Mouse (Mus musculus) kidney, postnatal 14 days (tissue): ENCODE measurements around the gene Sh3d19.

ENCODE experiments used
- DNase-seq: peaks from one replicate; pipeline ENCODE4 v3.0.0; 2022; ENCODE audit warnings: mixed read lengths

The Sh3d19 gene

DNA sequence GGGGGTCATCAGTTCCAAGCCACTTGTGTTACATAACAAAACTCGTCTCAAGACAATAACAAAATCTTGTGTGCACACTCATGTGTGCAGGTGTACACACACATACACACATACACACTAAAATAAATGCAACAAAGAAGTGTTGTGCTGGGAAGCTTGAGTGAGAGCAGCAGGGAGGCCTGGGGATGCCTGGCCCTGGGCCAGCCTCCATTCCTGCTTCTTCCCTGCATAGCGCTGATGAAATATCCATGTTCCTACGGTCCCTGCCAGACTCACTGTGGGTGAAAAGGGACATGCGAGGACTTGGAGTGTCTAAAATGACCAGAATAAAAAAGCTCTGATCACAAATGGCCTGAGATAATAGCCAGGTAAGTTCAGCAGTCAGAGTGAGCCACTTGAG lies 59.7 kb downstream of the Sh3d19 start:
- no peak for DNase-seq

DNA sequence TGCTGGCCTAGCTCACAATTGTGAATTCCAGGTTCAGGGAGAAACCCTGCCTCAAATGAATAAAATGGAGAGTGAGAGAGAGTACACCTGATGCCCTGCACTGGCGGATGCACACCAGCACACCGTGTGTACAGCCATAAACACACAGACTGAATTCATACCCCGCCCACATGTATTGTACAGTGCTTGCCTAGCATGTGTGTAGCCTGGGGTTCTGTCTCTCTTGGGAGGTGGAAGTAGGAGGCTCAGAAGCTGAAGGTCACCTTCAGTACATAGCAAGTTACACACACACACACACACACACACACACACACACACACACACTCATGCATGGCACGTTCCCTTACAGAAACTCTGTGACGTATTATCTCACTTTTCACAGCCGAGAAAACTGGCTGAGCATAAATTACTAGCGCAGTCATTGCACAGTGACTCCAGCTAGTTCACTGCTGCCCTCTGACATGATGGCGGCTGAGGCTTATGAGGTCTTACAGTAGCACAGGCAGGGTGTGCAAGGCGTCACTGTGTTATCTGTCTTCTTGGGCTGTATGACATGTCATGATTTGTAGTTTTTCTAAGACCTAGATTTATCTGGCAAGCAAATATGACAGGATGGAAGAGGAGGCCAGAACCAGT lies 62.7 kb downstream of the Sh3d19 start:
- DNase-seq, result no peak

DNA sequence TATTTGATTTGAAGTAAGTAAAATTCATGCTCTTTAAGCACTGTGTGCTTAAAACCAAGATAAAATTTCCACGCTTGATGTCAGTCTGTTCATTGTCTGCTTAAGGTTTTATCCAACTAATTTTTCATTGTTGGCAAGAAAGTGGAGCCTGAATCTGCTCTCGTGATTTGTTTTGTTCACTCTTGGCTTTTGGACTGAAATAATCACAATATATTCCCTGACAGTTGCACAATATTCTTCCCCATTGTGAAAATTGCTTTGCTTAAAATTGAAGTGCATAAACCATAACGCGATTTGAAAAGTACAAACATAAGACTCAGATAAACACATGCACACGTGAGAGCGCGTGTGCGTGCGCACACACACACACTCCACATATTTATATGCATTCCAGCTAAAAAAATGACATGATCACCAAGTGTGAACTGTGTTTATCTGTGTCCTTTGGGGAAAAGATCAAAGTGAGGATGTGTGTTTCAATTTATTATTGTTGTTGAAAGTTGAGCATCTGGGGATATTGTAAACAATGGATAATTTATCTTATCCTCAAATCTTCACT lies 67.1 kb downstream of the Sh3d19 start:
- no peak for DNase-seq

DNA sequence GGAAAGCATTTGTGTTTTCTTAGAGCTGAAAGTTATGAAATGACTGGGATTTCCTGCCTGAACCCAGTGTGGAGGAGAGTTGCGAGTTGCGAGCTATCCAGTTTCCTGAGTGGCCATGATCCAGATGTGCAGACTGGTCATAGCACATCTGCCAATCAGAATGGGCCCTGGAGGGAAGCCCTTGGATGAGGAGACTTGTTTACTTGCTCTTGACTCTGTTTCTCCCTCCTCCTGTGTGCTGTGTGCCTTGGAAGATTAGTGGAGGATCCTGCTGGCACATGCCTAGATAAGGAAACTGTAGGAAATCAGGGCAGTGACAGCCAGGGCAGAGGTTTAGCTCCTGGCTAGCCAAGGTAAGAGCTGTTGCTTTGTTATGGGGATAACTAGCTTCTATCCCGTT lies 67.7 kb downstream of the Sh3d19 start:
- peak; percentile 68 for DNase-seq

DNA sequence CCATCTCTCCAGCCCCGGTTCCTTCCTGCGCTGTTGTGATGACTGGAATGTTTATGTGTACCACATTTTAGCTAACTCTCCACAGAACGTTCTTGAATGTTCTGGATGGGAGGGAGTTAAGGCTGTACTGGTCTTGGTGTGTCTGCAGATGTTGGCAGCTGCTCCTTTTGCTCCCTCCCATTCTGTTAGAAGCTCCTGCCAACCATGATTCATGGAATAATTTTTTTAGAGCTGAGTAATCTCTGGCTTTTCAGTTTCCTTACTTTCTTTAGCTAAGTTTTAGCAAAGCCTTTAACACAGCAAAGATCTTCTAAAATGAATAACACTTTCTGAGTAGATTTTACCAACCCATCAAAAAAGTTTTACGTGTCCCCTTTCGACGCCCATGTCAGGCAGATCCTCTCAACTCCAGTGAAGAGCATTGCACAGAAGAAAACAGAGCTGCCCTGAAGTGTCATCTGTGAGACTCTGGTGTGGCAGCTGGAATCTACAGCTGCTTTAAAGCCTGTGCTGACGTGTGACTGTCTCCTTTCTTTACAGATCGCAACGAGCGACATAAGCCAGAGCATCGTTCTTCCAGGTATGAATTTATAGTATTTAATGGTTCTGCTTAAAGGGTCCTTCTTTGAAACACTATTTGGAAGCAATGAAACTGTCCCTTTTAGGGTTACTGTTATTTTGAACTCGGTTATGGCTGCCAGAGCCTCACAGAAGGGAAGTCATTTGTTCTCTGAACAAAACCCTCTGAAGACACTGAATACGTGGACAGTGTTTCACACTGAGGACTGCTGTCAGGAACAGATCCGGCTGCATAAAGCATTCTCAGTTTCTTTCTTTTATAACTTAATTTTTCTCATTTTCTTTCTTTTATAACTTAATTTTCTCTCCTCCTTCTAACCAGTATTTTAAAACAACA lies 69.6 kb downstream of the Sh3d19 start:
- DNase-seq, result peak; percentile 46

DNA sequence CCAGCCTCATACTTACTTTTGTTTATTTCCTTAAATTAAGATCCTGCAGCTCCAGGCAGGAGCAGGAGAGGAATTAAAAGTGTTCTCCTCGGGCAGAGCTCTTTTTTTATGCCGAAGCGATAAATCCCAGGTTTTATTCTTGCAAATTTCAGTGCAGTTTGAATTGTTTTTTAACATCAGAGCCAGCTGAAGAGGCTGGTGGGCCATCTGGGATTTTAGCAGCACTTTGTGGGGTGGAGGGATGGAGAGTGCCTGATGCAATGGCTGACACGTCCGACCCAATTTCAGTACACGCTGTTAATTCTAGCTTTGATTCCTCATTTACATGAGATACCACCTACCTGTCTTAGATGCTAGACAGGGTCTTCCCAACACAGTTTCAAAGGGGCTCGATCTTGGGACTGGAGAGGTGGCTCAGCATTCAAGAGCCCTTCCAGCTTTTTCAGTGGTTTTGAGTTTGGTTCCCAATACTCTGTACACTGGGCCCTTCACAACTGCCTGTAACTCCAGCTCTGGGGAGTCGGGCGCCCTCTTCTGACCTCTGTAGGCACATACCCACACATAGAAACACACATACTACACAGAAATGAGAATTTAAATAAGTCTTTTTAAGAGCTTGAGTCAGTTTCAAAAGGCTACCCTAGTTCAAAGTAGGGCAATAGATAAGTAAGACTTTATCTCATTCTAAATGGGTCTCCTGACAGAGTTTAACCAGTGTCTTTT lies 76.9 kb downstream of the Sh3d19 start:
- DNase-seq, result no peak

DNA sequence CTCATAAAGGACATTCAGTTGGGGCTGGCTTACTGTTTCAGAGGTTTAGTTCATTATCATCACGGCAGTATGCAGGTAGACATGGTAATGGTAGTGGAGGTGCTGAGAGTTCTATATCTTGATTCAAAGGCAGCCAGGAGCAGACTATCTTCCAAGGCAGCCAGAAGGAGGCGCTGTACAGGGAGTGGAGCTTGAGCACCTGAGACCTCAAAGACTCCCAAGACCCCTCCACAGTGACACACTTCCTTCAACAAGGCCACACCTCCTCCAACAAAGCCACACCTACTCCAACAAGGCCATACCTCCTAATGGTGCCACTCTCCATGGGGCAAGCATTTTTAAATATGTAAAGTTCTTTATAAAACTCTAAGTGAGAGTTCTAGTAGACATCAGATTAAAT lies 78.1 kb downstream of the Sh3d19 start:
- DNase-seq, result no peak

DNA sequence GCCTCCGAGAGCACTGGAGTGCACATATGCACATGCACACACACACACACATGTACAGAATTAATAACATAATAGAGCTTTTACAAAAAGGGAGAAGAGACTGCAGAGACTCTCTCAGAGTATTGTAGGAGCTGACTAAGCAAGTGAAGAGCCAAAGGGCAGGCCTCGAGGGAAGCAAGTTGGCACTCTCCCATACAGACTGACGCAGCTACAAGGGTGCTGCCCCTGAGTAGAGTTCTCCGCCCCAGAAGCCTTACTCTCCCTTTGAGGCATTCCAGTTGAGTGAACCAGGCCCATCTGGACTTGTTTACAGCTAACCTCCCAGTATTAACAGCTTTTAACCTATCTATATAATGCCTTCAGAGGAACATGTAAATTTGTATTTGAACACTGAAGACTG lies 85.8 kb downstream of the Sh3d19 start:
- peak; percentile 89 for DNase-seq

DNA sequence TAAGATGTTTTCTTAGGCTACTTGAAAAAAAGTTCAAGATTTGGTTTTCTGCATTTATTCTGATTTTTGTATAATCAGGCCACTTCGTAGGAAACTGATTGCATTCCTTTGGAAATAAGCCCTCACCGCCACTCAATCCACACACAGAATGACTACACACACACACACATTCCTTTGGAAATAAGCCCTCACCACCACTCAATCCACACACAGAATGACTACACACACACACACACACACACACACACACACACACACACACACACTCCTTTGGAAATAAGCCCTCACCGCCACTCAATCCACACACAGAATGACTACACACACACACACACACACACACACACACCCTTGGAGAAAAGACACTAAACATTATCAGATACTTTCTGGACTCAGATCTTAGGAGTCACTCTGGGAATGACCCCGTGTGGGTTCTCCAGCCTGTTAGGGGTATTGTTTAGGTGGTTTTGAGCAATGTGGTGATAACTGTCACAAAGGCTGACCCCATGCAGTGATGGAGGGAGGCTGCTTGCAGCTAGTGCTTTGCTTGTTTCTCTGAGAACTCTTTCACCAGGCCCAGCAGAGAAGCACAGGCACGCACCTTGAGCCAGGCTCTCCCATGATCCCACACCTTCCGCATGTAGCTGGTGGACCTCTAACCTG lies 86.7 kb downstream of the Sh3d19 start:
- no peak for DNase-seq

DNA sequence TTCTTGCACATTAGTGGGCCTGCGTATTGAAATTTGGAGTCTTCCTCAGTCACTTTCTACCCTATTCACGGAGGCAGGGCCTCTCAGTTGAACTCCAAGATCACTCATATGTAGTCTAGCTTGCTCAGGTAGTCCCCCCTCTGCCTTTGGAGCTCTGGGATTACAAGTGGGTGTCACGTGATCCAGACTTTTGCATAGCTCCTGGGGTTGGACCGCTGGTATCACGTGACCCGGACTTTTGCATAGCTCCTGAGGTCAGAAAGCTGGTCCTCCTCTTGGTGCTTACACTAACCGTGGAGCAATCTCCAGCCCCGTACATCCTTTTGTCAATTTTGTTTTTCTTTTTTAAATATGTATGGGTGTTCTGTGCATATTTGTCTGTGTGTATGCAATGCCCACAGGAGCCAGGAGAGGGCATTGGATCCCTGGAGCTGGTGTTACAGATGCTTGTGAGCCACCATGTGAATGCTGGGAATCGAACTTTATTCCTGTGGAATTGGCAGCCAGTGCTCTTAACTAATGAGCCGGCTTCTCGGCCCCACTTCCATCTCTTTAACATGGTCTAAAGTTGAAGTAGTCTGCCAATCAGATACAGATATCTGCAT lies 98.8 kb downstream of the Sh3d19 start:
- DNase-seq, result no peak

DNA sequence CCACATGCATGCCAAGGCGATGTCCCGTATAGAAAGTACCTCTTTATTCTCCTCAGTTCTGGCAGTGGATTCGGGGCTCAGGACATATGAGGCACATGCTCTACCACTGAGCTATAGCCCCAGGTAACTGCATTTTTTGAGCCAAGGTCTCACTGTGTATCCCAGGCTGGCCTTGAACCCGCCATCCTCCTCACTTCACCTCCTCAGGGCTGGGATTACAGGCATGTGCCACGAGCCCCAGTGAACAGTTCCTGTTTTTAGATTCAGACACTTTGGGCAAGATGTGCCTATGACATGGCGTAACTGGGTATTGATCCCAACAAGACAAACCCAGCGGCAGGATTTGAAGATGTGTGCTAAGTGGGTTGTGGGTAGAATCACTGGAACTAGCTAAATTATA lies 99.9 kb downstream of the Sh3d19 start:
- DNase-seq, result no peak

DNA sequence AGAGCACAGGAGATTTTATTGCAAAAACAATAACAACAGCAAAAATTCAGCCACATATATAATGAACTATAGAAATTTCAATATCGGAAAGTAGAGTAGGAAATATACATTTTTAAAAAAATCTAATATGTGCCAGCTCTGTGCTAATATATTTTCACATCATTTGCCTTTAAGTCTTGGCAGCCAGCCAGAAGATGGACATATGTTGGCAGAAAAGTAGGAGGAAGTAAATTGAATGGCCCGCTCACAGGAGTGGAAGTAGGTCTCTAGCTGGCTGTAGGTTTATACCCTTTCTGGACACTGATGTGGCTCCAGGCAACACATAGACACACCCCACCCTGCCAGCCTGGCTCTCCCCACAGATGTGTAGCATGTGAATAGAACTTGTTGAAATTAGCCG lies 101.2 kb downstream of the Sh3d19 start:
- no peak for DNase-seq

DNA sequence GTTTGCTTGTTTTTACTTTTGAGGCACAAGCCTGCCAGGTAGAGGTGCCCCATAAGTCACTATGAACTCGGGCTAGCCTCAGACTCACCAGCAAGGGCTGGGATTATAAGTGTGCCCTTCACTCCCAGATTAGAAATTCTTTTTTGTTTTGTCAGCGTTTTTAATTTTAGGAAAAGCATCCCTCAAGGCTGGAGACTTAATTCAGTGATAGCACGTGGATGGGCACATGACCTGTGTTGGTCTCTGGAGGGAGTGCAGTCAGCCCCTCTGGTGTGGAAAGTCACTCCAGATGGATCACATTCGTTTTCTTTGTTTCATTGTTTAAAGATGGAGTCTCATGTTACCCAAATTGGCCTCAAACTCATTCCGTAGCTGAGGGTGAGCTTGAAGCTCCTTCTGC lies 102.0 kb downstream of the Sh3d19 start:
- no peak for DNase-seq

DNA sequence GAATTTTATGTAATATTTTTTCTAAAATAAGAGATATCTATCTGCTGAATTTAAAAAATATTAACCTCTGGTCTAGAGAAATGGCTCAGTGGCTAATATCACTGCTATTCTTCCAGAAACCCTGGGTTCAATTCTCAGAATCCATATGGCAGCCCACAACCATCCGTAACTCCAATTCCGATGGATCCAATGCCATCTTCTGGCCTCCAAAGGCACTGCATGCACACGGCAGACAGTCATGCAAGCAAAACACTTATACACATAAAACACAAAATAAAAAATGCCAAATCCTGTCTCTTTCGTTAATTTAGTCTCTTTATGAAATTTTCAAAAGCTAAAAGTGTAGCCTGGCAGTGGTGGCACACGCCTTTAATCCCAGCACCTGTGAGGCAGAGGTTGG lies 104.7 kb downstream of the Sh3d19 start:
- no peak for DNase-seq

DNA sequence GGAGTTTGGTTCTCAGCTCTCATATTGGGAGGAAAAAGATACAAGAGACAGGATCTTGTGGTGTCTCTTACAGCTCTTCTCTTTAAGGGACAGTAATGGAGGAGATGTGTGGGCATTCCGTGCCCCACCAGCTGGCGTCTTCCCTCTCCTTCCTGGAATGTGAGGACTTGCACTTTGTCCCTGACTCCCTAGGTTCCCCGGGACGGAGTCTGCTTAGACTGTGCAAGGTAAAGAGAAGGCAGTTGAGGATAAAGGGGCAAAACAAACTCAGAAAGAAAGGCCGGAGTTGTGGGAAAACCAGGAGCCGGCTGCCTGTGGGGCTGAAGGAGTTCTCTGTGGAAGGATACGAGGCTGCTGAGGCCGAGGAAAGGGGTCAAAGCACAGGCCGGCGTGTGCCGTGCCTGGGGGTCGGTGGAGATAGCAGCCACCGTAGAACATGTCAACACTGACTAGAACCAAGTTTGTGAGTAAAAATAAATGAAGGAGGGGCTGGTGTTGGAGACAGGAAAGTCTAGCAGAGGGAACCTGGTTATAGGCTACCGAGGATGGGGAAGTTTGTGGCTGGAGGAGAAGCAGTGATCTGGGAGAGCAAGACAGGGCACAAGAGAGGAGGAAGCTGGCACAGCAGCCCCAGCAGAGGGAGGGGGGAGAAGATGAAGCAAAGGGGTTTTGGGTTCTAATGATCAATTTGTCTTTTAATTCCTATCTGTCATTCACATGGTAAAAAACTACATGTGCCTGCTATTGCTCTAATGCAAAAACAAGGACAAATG lies 105.8 kb downstream of the Sh3d19 start:
- DNase-seq, result peak; percentile 54

DNA sequence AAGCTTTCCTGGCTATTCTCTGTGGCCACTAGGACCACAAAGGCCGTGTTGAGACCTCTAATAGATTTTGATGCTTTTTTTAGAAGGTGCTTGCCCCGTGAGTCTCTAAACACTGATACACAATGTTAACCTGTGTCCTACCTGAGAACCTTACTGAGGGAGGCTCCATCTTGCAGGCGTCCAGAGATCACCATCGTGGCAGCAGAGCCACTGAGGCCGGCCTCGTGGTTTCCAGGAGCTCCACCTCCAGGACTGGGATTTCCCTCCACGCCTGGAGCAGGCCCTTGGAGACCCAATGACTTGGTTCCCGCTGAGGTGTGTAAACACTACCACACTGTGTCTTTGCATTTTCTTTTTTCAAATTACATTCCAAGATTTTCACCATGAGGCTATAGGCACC lies 112.1 kb downstream of the Sh3d19 start:
- DNase-seq, result no peak

DNA sequence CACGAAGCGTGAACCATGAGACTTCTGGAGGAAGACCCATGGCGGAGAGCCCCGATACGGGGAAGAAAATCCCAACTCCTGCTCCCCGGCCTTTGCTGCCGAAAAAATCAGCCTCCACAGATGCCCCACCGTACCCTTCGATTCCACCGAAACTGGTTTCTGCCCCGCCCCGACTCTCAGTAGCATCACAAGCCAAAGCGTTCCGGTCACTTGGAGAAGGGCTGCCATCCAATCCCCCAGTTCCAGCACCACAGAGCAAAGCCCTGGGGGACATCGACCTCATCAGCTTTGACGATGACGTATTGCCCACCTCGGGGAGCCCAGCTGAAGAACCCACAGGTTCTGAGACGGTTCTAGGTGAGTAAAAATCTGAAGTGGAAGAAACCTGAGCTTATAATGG lies 114.1 kb downstream of the Sh3d19 start:
- no peak for DNase-seq

DNA sequence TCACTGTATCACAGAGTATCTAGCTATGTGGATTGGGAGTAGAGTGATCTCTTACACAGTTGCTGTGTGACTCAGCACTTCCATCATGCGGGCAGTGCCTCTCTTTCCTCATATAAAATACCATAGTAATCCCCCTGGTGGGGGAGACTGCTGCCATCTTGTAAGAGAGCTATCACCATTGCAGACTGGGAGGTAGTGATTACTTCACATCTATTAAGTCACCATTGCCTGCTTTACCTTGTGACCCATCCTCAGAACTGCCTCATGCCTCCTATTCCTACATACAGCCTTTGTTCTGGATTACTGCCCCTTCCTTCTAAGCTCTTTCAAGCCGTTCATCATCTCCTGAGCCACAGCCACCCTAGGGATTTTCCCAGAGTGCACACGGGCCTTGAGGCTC lies 117.0 kb downstream of the Sh3d19 start:
- DNase-seq, result no peak

DNA sequence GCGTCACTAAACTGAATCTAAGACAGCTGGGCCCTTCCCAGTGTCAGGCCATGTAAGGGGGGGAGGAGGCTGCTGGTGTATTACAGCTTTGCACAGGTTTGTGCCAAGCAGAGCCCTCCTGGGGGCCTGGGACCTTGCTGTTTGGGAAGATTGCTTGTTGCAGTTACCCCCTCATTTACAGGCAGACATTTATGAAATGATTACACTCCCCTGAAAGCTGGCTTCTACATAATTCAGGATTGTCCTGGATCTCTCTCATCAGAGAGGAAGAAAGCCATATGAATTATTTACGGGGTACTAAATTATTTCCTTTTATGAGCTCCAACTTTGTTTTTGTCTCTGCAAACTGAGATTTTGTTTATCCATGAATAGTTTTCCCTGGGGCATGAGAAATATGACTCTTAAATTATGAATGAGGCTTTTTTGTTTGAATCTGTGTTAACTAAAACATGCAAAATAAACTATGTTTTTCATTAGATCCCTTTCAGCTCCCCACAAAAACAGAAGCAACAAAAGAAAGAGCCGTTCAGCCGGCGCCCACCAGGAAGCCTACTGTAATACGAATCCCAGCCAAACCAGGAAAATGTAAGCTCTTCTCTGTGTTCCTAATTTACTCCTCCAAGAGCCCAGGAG lies 122.4 kb downstream of the Sh3d19 start:
- no peak for DNase-seq

DNA sequence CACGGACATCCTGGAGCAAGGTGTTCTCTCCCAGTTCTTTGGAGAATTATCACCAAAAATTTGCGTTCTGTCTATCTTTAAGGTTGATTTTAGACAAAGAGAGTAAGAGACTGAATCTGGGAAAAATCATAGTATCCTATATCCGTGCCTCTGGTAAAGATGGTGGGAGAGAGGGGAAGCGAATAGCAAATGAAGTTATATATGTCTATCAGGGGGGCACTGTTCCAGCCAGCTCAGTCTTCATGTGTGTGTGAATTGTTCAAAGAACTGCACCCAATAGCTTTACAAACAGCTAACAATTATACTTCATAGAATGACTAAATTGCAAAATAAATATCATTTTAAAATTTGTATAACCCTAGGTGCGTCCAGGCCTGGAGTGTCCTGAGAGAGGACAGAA lies 123.0 kb downstream of the Sh3d19 start:
- DNase-seq, result no peak

DNA sequence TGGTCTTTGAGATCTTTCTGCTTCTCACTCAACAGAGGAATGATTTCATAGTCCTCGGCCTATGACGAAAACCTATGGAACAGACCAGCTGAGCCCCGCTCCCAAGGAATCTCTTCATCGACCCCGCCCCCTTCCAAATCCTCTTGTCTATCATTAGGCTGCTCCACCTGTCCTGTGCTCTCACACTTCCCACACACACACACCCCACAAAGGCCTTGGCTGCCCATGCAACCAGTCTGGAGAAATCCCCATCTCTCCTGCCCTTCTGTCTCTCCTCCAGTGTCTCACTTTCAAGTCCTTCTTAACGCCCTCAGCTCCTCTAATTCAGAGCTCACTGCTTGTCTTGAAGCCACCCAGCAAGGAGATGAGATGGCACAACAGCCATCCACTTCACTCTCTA lies 131.0 kb downstream of the Sh3d19 start:
- DNase-seq, result no peak
